Mouse (Mus musculus): ENCODE data around the gene Sinhcaf.

GRCm38 (mm10) chr6:148971385-148971940, 25.2 kb upstream of the Sinhcaf start:
- no peak for TF ChIP-seq CTCF (IDR thresholded peaks at IDR 0.05; ENCODE audit: low read depth, low read length)
- TF ChIP-seq POLR2A (IDR thresholded peaks at IDR 0.05; ENCODE audit: borderline replicate concordance, low read depth, low read length): no peak
